Mouse (Mus musculus): ENCODE measurements at regions not wholly inside any gene's neighbourhood (a gene's known extent, or its start where the extent isn't known, plus 50 kb on each side); places are given as distances from the start of the nearest gene placed in this dataset.

GRCm38 (mm10) chr7:73614341-73614740 lies 72.7 kb upstream of the Chd2 start:
- TF ChIP-seq MAFK (IDR thresholded peaks at IDR 0.05; ENCODE audit: insufficient read depth, low read depth, low read length) (no peak), ZC3H11A (IDR thresholded peaks at IDR 0.05; ENCODE audit: borderline replicate concordance, low read depth, low read length) (no peak), HCFC1 (IDR thresholded peaks at IDR 0.05; ENCODE audit: borderline replicate concordance, insufficient read depth, low read length) (no peak), ZNF384 (IDR thresholded peaks at IDR 0.05; ENCODE audit: low read depth, low read length) (no peak)
